Mouse (Mus musculus): Measurements from ENCODE around the gene Lctl. TPM values are rescaled to one million over a fixed set of nuclear protein-coding genes. Genes with fewer than 3 reads are reported as not detected.
"Not testable (repeated sequence)": the region's sequence is repeated elsewhere in the genome, so short reads cannot be mapped to it uniquely, and the experiment has no call there.

The Lctl gene
- total and polyA plus RNA-seq, 3 experiments, result 1.8 TPM; not detected in 2

- TF ChIP-seq EP300 (IDR thresholded peaks at IDR 0.05; ENCODE audit: insufficient read depth, low read depth, low read length) (no peak), CTCF (IDR thresholded peaks at IDR 0.05) (no peak), POLR2A (IDR thresholded peaks at IDR 0.05; ENCODE audit: insufficient read depth, low read depth, low read length) (no peak)
- intact Hi-C loops (cut with DNase I), result no loop called here
- Histone ChIP-seq H3K4me3 (peak overlapping the region; percentile 91), H3K36me3 (ENCODE audit: control insufficient read depth, insufficient read depth, low read length) (peaks cover 12% of the 10 kb centered on the region), H3K27ac (peak overlapping the region; percentile 98), H3K79me2 (replicated peaks; ENCODE audit: control insufficient read depth, insufficient read depth, low read length) (no peaks in the 10 kb centered on the region; the same call in 1 of the 2 replicates), H3K9ac (ENCODE audit: low read depth, low read length) (peak overlapping the region; percentile 85), H3K4me1 (ENCODE audit: control insufficient read depth, insufficient read depth, low read length) (peaks cover 4% of the 10 kb centered on the region), H3K27me3 (ENCODE audit: control insufficient read depth, insufficient read depth, low read length) (no peaks in the 10 kb centered on the region)
- WGBS, result under 1% methylated on average over 16 of the region's 16 CpGs
- no peak for DNase-seq
Observed at GRCm38 (mm10) chr9:64173666-64174220, 56.8 kb downstream of the Lctl start.

GRCm38 (mm10) chr9:64174341-64174740, 57.4 kb downstream of the Lctl start:
- no peaks in the 10 kb centered on the region for H3K27me3 ChIP-seq (ENCODE audit: control insufficient read depth, insufficient read depth, low read length)
- intact Hi-C loops (cut with DNase I), result no loop called here
- peak overlapping the region; percentile 91 for H3K4me3 ChIP-seq
- TF ChIP-seq CTCF (IDR thresholded peaks at IDR 0.05) (no peak), EP300 (IDR thresholded peaks at IDR 0.05; ENCODE audit: insufficient read depth, low read depth, low read length) (no peak), POLR2A (IDR thresholded peaks at IDR 0.05; ENCODE audit: insufficient read depth, low read depth, low read length) (no peak)
- H3K9ac ChIP-seq (ENCODE audit: low read depth, low read length), result no peak overlapping the region
- no peak overlapping the region for H3K27ac ChIP-seq
- no peaks in the 10 kb centered on the region; the same call in 1 of the 2 replicates for H3K79me2 ChIP-seq (replicated peaks; ENCODE audit: control insufficient read depth, insufficient read depth, low read length)
- peaks cover 13% of the 10 kb centered on the region for H3K36me3 ChIP-seq (ENCODE audit: control insufficient read depth, insufficient read depth, low read length)
- no peak for DNase-seq
- H3K4me1 ChIP-seq (ENCODE audit: control insufficient read depth, insufficient read depth, low read length), result peaks cover 4% of the 10 kb centered on the region

- intact Hi-C loops (cut with DNase I), result no loop called here
- H3K79me2 ChIP-seq (replicated peaks; ENCODE audit: control insufficient read depth, insufficient read depth, low read length), result no peaks in the 10 kb centered on the region; the same call in 1 of the 2 replicates
- TF ChIP-seq EP300 (IDR thresholded peaks at IDR 0.05; ENCODE audit: insufficient read depth, low read depth, low read length) (no peak), CTCF (IDR thresholded peaks at IDR 0.05) (no peak)
- no peak overlapping the region for H3K4me3 ChIP-seq
- H3K27ac ChIP-seq, result no peak overlapping the region
- WGBS, result 33% methylated on average over 8 of the region's 8 CpGs
- no peak overlapping the region for H3K9ac ChIP-seq (ENCODE audit: low read depth, low read length)
- peaks cover 4% of the 10 kb centered on the region for H3K4me1 ChIP-seq (ENCODE audit: control insufficient read depth, insufficient read depth, low read length)
- no peak for DNase-seq
- peaks cover 13% of the 10 kb centered on the region for H3K36me3 ChIP-seq (ENCODE audit: control insufficient read depth, insufficient read depth, low read length)
- no peaks in the 10 kb centered on the region for H3K27me3 ChIP-seq (ENCODE audit: control insufficient read depth, insufficient read depth, low read length)
Observed at GRCm38 (mm10) chr9:64174766-64175165, 57.8 kb downstream of the Lctl start.

- Histone ChIP-seq H3K27me3 (ENCODE audit: control insufficient read depth, insufficient read depth, low read length) (no peaks in the 10 kb centered on the region), H3K4me1 (ENCODE audit: control insufficient read depth, insufficient read depth, low read length) (peaks cover 6% of the 10 kb centered on the region), H3K27ac (no peak overlapping the region), H3K4me3 (no peak overlapping the region), H3K36me3 (ENCODE audit: control insufficient read depth, insufficient read depth, low read length) (peaks cover 17% of the 10 kb centered on the region), H3K9ac (ENCODE audit: low read depth, low read length) (no peak overlapping the region), H3K79me2 (replicated peaks; ENCODE audit: control insufficient read depth, insufficient read depth, low read length) (no peaks in the 10 kb centered on the region; the same call in 1 of the 2 replicates)
- TF ChIP-seq EP300 (IDR thresholded peaks at IDR 0.05; ENCODE audit: insufficient read depth, low read depth, low read length) (no peak), CTCF (IDR thresholded peaks at IDR 0.05) (no peak), POLR2A (IDR thresholded peaks at IDR 0.05; ENCODE audit: insufficient read depth, low read depth, low read length) (no peak)
- DNase-seq, result no peak
- intact Hi-C loops (cut with DNase I), result no loop called here
- WGBS, result 84% methylated on average over 11 of the region's 11 CpGs
Observed at GRCm38 (mm10) chr9:64175378-64175777, 58.4 kb downstream of the Lctl start.

- H3K4me3 ChIP-seq, result peak overlapping the region; percentile 84
- 30% methylated on average over 3 of the region's 3 CpGs for WGBS
- intact Hi-C loops (cut with DNase I), result no loop called here
Observed at GRCm38 (mm10) chr9:64178610-64178973, 61.6 kb downstream of the Lctl start.

GRCm38 (mm10) chr9:64178974-64179646, 62.2 kb downstream of the Lctl start, which contains the start of gene Snapc5:
Snapc5 (plus strand) TSS chr9:64179274.
- intact Hi-C loops (cut with DNase I), result loop anchor here (1.0 kb wide), 1 partner anchor 74 kb away; the partner anchor contains the start of gene Map2k1
- H3K4me1 ChIP-seq (ENCODE audit: control insufficient read depth, insufficient read depth, low read length), result peaks cover 4% of the 10 kb centered on the region
- H3K27me3 ChIP-seq (ENCODE audit: control insufficient read depth, insufficient read depth, low read length), result no peaks in the 10 kb centered on the region
- H3K9ac ChIP-seq (ENCODE audit: low read depth, low read length), result peak within 1 kb of the TSS; percentile 91
- TF ChIP-seq CTCF (IDR thresholded peaks at IDR 0.05), result peak; percentile 68
- TF ChIP-seq EP300 (IDR thresholded peaks at IDR 0.05; ENCODE audit: insufficient read depth, low read depth, low read length), result peak; percentile 63; the same call in 1 of the 2 replicates
- TF ChIP-seq POLR2A (IDR thresholded peaks at IDR 0.05; ENCODE audit: insufficient read depth, low read depth, low read length), result peak; percentile 89
- 1% methylated on average over 35 of the region's 35 CpGs for WGBS
- no peaks in the 10 kb centered on the region; the same call in 1 of the 2 replicates for H3K79me2 ChIP-seq (replicated peaks; ENCODE audit: control insufficient read depth, insufficient read depth, low read length)
- peak; percentile 91 to 93 for DNase-seq
- H3K4me3 ChIP-seq, result peak within 1 kb of the TSS; percentile 84
- H3K27ac ChIP-seq, result peak within 1 kb of the TSS; percentile 85
- peaks cover 17% of the 10 kb centered on the region for H3K36me3 ChIP-seq (ENCODE audit: control insufficient read depth, insufficient read depth, low read length)

More at GRCm38 (mm10) chr9:64178610-64178973, 61.6 kb downstream of the Lctl start:
- TF ChIP-seq POLR2A (IDR thresholded peaks at IDR 0.05; ENCODE audit: insufficient read depth, low read depth, low read length) (no peak), CTCF (IDR thresholded peaks at IDR 0.05) (peak; percentile 51), EP300 (IDR thresholded peaks at IDR 0.05; ENCODE audit: insufficient read depth, low read depth, low read length) (no peak)
- Histone ChIP-seq H3K27me3 (ENCODE audit: control insufficient read depth, insufficient read depth, low read length) (no peaks in the 10 kb centered on the region), H3K36me3 (ENCODE audit: control insufficient read depth, insufficient read depth, low read length) (peaks cover 17% of the 10 kb centered on the region), H3K27ac (peak overlapping the region; percentile 85), H3K9ac (ENCODE audit: low read depth, low read length) (peak overlapping the region; percentile 59), H3K79me2 (replicated peaks; ENCODE audit: control insufficient read depth, insufficient read depth, low read length) (no peaks in the 10 kb centered on the region; the same call in 1 of the 2 replicates), H3K4me1 (ENCODE audit: control insufficient read depth, insufficient read depth, low read length) (peaks cover 4% of the 10 kb centered on the region)
- no peak for DNase-seq

GRCm38 (mm10) chr9:64183295-64183694, 66.3 kb downstream of the Lctl start:
- H3K27ac ChIP-seq; H3K36me3 ChIP-seq (ENCODE audit: control insufficient read depth, insufficient read depth, low read length); H3K4me1 ChIP-seq (ENCODE audit: control insufficient read depth, insufficient read depth, low read length); H3K9ac ChIP-seq (ENCODE audit: low read depth, low read length); H3K79me2 ChIP-seq (replicated peaks; ENCODE audit: control insufficient read depth, insufficient read depth, low read length); H3K27me3 ChIP-seq (ENCODE audit: control insufficient read depth, insufficient read depth, low read length); DNase-seq; H3K4me3 ChIP-seq: not testable (repeated sequence)
- intact Hi-C loops (cut with DNase I), result loop anchor here (5.0 kb wide), 1 partner anchor 159 kb away; the partner anchor contains the start of gene Dis3l
- 86% methylated on average over 5 of the region's 5 CpGs for WGBS
